Comparison of ENCODE assay signal across 8 mouse cellular contexts in the genomic region with DNA sequence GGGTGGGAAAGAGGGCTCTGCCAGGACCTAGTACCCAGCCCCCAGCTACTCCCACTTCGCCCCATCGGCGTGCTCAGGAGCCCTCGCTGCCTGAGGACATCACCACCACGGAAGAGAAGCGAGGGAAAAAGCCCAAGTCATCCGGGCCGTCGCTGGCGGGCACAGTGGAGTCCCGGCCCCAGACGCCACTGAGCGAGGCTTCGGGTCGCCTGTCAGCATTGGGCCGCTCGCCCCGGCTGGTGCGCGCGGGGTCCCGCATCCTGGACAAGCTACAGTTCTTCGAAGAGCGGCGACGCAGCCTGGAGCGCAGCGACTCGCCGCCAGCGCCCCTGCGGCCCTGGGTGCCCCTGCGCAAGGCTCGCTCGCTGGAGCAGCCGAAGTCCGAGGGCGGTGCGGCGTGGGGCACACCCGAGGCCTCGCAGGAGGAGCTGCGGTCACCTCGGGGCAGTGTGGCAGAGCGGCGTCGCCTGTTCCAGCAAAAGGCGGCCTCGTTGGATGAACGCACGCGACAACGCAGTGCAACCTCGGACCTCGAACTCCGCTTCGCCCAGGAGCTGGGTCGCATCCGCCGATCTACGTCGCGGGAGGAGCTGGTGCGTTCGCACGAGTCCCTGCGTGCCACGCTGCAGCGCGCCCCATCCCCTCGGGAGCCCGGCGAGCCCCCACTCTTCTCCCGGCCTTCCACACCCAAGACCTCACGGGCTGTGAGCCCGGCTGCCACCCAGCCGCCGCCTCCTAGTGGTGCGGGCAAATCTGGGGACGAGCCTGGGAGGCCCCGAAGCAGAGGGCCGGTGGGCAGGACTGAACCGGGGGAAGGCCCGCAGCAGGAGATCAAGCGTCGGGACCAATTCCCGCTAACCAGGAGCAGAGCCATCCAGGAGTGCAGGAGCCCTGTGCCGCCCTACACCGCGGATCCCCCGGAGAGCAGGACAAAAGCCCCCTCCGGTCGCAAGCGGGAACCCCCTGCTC. TPM values are rescaled to one million over a fixed set of nuclear protein-coding genes. Genes with fewer than 3 reads are reported as not detected.
DNase-seq lines count a peak whose midpoint lies in the region; ATAC-seq and TF ChIP-seq lines count a peak whose summit lies in the region.

No protein-coding gene starts in this region.

- peaks cover 74% of the 10 kb centered on the region for H3K4me1 ChIP-seq in cerebellum, adult 2 months (ENCODE audit: control insufficient read depth, insufficient read depth, low read length)
- peaks cover 3% of the 10 kb centered on the region; the same call in 1 of the 2 replicates for H3K4me1 ChIP-seq in liver, embryonic 13.5 days (replicated peaks)

- 0 out of 2 replicates have a peak, but pooled peaks have one; percentile 18 for ATAC-seq in liver, embryonic 13.5 days (ENCODE audit: low read depth)
- ATAC-seq in erythroid progenitor cell, adult 5-6 weeks (replicated peaks; ENCODE audit: low FRiP score, poor library complexity, severe bottlenecking) = no peak

- no peaks in the 10 kb centered on the region for H3K27me3 ChIP-seq in cerebellum, adult 2 months (ENCODE audit: control insufficient read depth, insufficient read depth, low read length)
- peaks cover 97% of the 10 kb centered on the region for H3K27me3 ChIP-seq in liver, embryonic 13.5 days

- H3K27ac ChIP-seq in cerebellum, adult 2 months (ENCODE audit: insufficient read depth, low read length) = peak overlapping the region; percentile 57
- no peak overlapping the region for H3K27ac ChIP-seq in liver, embryonic 13.5 days

- peak; percentile 38 to 68 for DNase-seq in cerebellum, adult 2 months
- no peak for DNase-seq in cerebellum, adult 9-11 months
- peak; percentile 15 for DNase-seq in thymus, postnatal 4 days
- DNase-seq in thymus, postnatal 25 days = no peak
- no peak for DNase-seq in liver, embryonic 13.5 days
- no peak for DNase-seq in testis, postnatal 14 days (ENCODE audit: low spot score)
- DNase-seq in urinary bladder, postnatal 36 days (ENCODE audit: low spot score in 2 of 2) = no peak

- H3K4me3 ChIP-seq in cerebellum, adult 2 months (replicated peaks; ENCODE audit: insufficient read depth, low read depth, low read length) = no peak overlapping the region
- peak overlapping the region; percentile 12 for H3K4me3 ChIP-seq in liver, embryonic 13.5 days (replicated peaks)

- H3K9ac ChIP-seq in liver, embryonic 13.5 days = no peak overlapping the region

- TF ChIP-seq CTCF in cerebellum, adult 2 months (IDR thresholded peaks at IDR 0.05; ENCODE audit: borderline replicate concordance, insufficient read depth, low read depth, low read length) = no peak

- no peaks in the 10 kb centered on the region for H3K9me3 ChIP-seq in liver, embryonic 13.5 days (replicated peaks)

- peak overlapping the region; percentile 26 for H3K4me2 ChIP-seq in liver, embryonic 13.5 days

- no peaks in the 10 kb centered on the region for H3K36me3 ChIP-seq in liver, embryonic 13.5 days

- TF ChIP-seq POLR2A in cerebellum, adult 2 months (IDR thresholded peaks at IDR 0.05; ENCODE audit: borderline replicate concordance, insufficient read depth, low read length) = no peak

- 27% methylated on average over 94 of the region's 94 CpGs for WGBS in cerebellum, adult 2 months
- 6% methylated on average over 94 of the region's 94 CpGs for WGBS in liver, embryonic 13.5 days (ENCODE audit: insufficient replicate concordance)

RNA-seq across cellular contexts. Expression of gene Speg, which starts 13.1 kb away (rescaled TPM):
- 122 and 143 TPM in 2 replicates for polyA plus RNA-seq in cerebellum, adult 2 months (2012; rRNA removed)
- 10.3 and 10.7 TPM in 2 replicates for polyA plus RNA-seq in liver, embryonic 13.5 days (2015; fragmentation: Nextera tagmentation; extraction: Ambion mirVana)
- not detected in 2 replicates for total RNA-seq in erythroid progenitor cell, adult 5-6 weeks (2015; ENCODE audit: low replicate concordance)
- 0.13 TPM in 1 of 2 replicates, not detected in the other for total RNA-seq in erythroid progenitor cell, adult 5-6 weeks (2017; ENCODE audit: low replicate concordance)

RNA-seq across cellular contexts. Expression of gene Des, which starts 28.1 kb away (rescaled TPM):
- polyA plus RNA-seq in cerebellum, adult 2 months (2012; rRNA removed) = 2.0 and 2.1 TPM in 2 replicates
- 5.0 and 5.1 TPM in 2 replicates for polyA plus RNA-seq in liver, embryonic 13.5 days (2015; fragmentation: Nextera tagmentation; extraction: Ambion mirVana)
- total RNA-seq in erythroid progenitor cell, adult 5-6 weeks (2015; ENCODE audit: low replicate concordance) = not detected in 2 replicates
- total RNA-seq in erythroid progenitor cell, adult 5-6 weeks (2017; ENCODE audit: low replicate concordance) = not detected in 2 replicates

RNA-seq across cellular contexts. Expression of gene Gmppa, which starts 47.5 kb away (rescaled TPM):
- 155 and 187 TPM in 2 replicates for polyA plus RNA-seq in cerebellum, adult 2 months (2012; rRNA removed)
- polyA plus RNA-seq in liver, embryonic 13.5 days (2015; fragmentation: Nextera tagmentation; extraction: Ambion mirVana) = 37.1 and 41.7 TPM in 2 replicates
- total RNA-seq in erythroid progenitor cell, adult 5-6 weeks (2015; ENCODE audit: low replicate concordance) = 17.6 and 23.1 TPM in 2 replicates
- total RNA-seq in erythroid progenitor cell, adult 5-6 weeks (2017; ENCODE audit: low replicate concordance) = 3.6 and 10.8 TPM in 2 replicates

Comparison
In these comparisons a context has a peak if more than half of its experiments do, and no peak if none do; other contexts are left out.
1. DNase-seq: peak in cerebellum, adult 2 months (2 of 2) and thymus, postnatal 4 days (single experiment); none in cerebellum, adult 9-11 months (single experiment), thymus, postnatal 25 days (single experiment), liver, embryonic 13.5 days (single experiment), testis, postnatal 14 days (single experiment) and urinary bladder, postnatal 36 days (0 of 2).
2. RNA of gene Speg, which starts 13.1 kb away (polyA plus RNA-seq): 122 to 143 TPM in cerebellum, adult 2 months; 10.3 to 10.7 TPM in liver, embryonic 13.5 days; every median in the first group is over 10 times any median in the second.